Mouse (Mus musculus) brain, embryonic 14.5 days (tissue): ENCODE results near the gene Flot2. TPM values are rescaled to one million over a fixed set of nuclear protein-coding genes. Genes with fewer than 3 reads are reported as not detected.

Source experiments
- DNase-seq: peaks from one replicate; pipeline ENCODE4 v3.0.0-alpha.2; 2011; ENCODE audit warnings: low read depth
- CTCF ChIP-seq: fragments of 200-500 bp; IDR thresholded peaks from 2 replicates; pipeline ENCODE4 v1.5.1; 2012; ENCODE audit warnings: inconsistent platforms, mild to moderate bottlenecking, moderate library complexity, borderline replicate concordance; ENCODE audit not compliant: insufficient read depth, insufficient read length; ENCODE audit errors: extremely low read depth
- POLR2A ChIP-seq: fragments of 200-500 bp; IDR thresholded peaks from 2 replicates; pipeline ENCODE4 v1.6.1; 2012; ENCODE audit warnings: mild to moderate bottlenecking, inconsistent platforms, borderline replicate concordance; ENCODE audit not compliant: poor library complexity, insufficient read depth, insufficient read length, severe bottlenecking; ENCODE audit errors: extremely low read depth
- polyA plus RNA-seq: library from polyadenylated mRNA; depleted of rRNA; stranded (reverse); fragments of >200 nt; gene quantifications from 2 replicates; pipeline ENCODE4 v1.2.3, GENCODE M21; 2012

The Flot2 gene
- polyA plus RNA-seq, 1 experiment: 111 TPM

GRCm38 (mm10) chr11:78069130-78069529 lies 31.4 kb downstream of the Flot2 start:
- TF ChIP-seq CTCF (no peak), POLR2A (no peak)
- no peak for DNase-seq

GRCm38 (mm10) chr11:78069646-78070045 lies 31.9 kb downstream of the Flot2 start:
- no peak for DNase-seq
- TF ChIP-seq POLR2A: no peak
- no peak for TF ChIP-seq CTCF

- no peak for DNase-seq
- TF ChIP-seq CTCF (no peak), POLR2A (no peak)
Observed at GRCm38 (mm10) chr11:78071938-78072337, 34.2 kb downstream of the Flot2 start.

GRCm38 (mm10) chr11:78072425-78073130 lies 34.8 kb downstream of the Flot2 start:
- DNase-seq: no peak
- TF ChIP-seq POLR2A (no peak), CTCF (no peak)

GRCm38 (mm10) chr11:78073577-78074276 lies 36.0 kb downstream of the Flot2 start:
- no peak for DNase-seq
- TF ChIP-seq POLR2A (no peak), CTCF (no peak)

GRCm38 (mm10) chr11:78074277-78074652 lies 36.5 kb downstream of the Flot2 start:
- TF ChIP-seq CTCF: no peak
- TF ChIP-seq POLR2A: no peak
- DNase-seq: no peak

GRCm38 (mm10) chr11:78074666-78075065 lies 36.9 kb downstream of the Flot2 start:
- no peak for DNase-seq
- TF ChIP-seq POLR2A (no peak), CTCF (no peak)

- no peak for TF ChIP-seq CTCF
- peak; percentile 78; the same call in 1 of the 2 replicates for TF ChIP-seq POLR2A
- DNase-seq: peak; percentile 96
Observed at GRCm38 (mm10) chr11:78079961-78080921, 42.5 kb downstream of the Flot2 start, which contains the start of gene Eral1. TSS of gene Eral1 (minus strand) at chr11:78080383.

- TF ChIP-seq CTCF (no peak), POLR2A (no peak)
- no peak for DNase-seq
Observed at GRCm38 (mm10) chr11:78083595-78083994, 45.9 kb downstream of the Flot2 start.

GRCm38 (mm10) chr11:78086925-78087479 lies 49.3 kb downstream of the Flot2 start:
- TF ChIP-seq CTCF (no peak), POLR2A (no peak)
- no peak for DNase-seq

- TF ChIP-seq CTCF: no peak
- no peak for TF ChIP-seq POLR2A
- no peak for DNase-seq
Observed at GRCm38 (mm10) chr11:78087756-78088281, 50.1 kb downstream of the Flot2 start.

- DNase-seq: no peak
- TF ChIP-seq CTCF: no peak
- no peak for TF ChIP-seq POLR2A
Observed at GRCm38 (mm10) chr11:78094137-78094503, 56.4 kb downstream of the Flot2 start.
